Mouse (Mus musculus): ENCODE results near the gene C130073F10Rik. TPM values are rescaled to one million over a fixed set of nuclear protein-coding genes. Genes with fewer than 3 reads are reported as not detected.

C130073F10Rik gene
- not detected in 2 replicates for polyA plus RNA-seq (2012; ENCODE audit: low replicate concordance)

GRCm38 (mm10) chr4:101893656-101894420 lies at the start of gene C130073F10Rik:
TSS of gene C130073F10Rik (minus strand) at chr4:101893789.

GRCm38 (mm10) chr4:101940107-101940506 lies 46.5 kb upstream of the C130073F10Rik start, which contains the start of gene Gm12794:
TSS of gene Gm12794 (plus strand) at chr4:101940407.

GRCm38 (mm10) chr4:101908821-101909220 lies 15.2 kb upstream of the C130073F10Rik start, which contains the start of gene Gm12800:
TSS of gene Gm12800 (plus strand) at chr4:101909121.

GRCm38 (mm10) chr4:101843923-101844322 lies 49.7 kb downstream of the C130073F10Rik start, which contains the start of gene B020004J07Rik:
TSS of gene B020004J07Rik (minus strand) at chr4:101844023.

Other genes with a start within 250 kb of the C130073F10Rik start
- 3.2 and 16.4 TPM in 2 replicates for gene Leprot, start 246.1 kb downstream of the C130073F10Rik start, polyA plus RNA-seq (2012; ENCODE audit: low replicate concordance)
- 0.17 and 0.23 TPM in 2 replicates for gene Lepr, start 176.4 kb downstream of the C130073F10Rik start, polyA plus RNA-seq (2012; ENCODE audit: low replicate concordance)
- gene B020004J07Rik, start 49.8 kb downstream of the C130073F10Rik start, polyA plus RNA-seq (2012; ENCODE audit: low replicate concordance) = not detected in 2 replicates
- gene Gm12800, start 15.3 kb upstream of the C130073F10Rik start, polyA plus RNA-seq (2012; ENCODE audit: low replicate concordance) = not detected in 2 replicates
- not detected in 2 replicates for gene Gm12794, start 46.6 kb upstream of the C130073F10Rik start, polyA plus RNA-seq (2012; ENCODE audit: low replicate concordance)
- not detected in 2 replicates for gene Gm12790, start 87.3 kb upstream of the C130073F10Rik start, polyA plus RNA-seq (2012; ENCODE audit: low replicate concordance)
- gene Gm12789, start 92.8 kb upstream of the C130073F10Rik start, polyA plus RNA-seq (2012; ENCODE audit: low replicate concordance) = not detected in 2 replicates
- gene Pde4b, start 193.8 kb upstream of the C130073F10Rik start, polyA plus RNA-seq (2012; ENCODE audit: low replicate concordance) = 1.9 and 2.4 TPM in 2 replicates

Measured in leukemia stem cell, adult 10-12 weeks (primary cell).